Mouse (Mus musculus) heart, adult 18-20 months (tissue): ENCODE data around the gene Nanog. TPM values are rescaled to one million over a fixed set of nuclear protein-coding genes. Genes with fewer than 3 reads are reported as not detected.
"Not testable (repeated sequence)": the region's sequence is repeated elsewhere in the genome, so short reads cannot be mapped to it uniquely, and the experiment has no call there.

Experiments used
- DNase-seq, 2 experiments: peaks; one replicate each; pipeline ENCODE4 v3.0.0; 2021 to 2022; ENCODE audit warnings: mixed read lengths in 1 of 2
- long read RNA-seq, 2 experiments: library from polyadenylated mRNA; stranded (forward); transcript quantifications; one replicate each; pipeline ENCODE4 v2.0.0; 2021
- total RNA-seq, 2 experiments: library from RNA; stranded (reverse); gene quantifications; 2 replicates each; pipeline ENCODE4 v1.2.3; 2021

The Nanog gene
- total RNA-seq, result not detected
- long read RNA-seq, experiment 1, result 0 reads
- long read RNA-seq, experiment 2, result 0 reads

GRCm38 (mm10) chr6:122707036-122707800, at the start of gene Nanog:
Gene Nanog, plus strand, starts transcription at chr6:122707489.
- DNase-seq, result no peak

- DNase-seq, result peak in 1 of 2 experiments; percentile 48
Measured at GRCm38 (mm10) chr6:122657630-122658029, 49.7 kb upstream of the Nanog start.

GRCm38 (mm10) chr6:122659567-122659966, 47.7 kb upstream of the Nanog start:
- no peak for DNase-seq

GRCm38 (mm10) chr6:122660601-122661379, 46.5 kb upstream of the Nanog start:
- DNase-seq, result peak; percentile 21 to 62

GRCm38 (mm10) chr6:122662551-122663264, 44.6 kb upstream of the Nanog start:
- no peak for DNase-seq

- DNase-seq, result no peak
Measured at GRCm38 (mm10) chr6:122663596-122664206, 43.6 kb upstream of the Nanog start.

GRCm38 (mm10) chr6:122665866-122666265, 41.4 kb upstream of the Nanog start:
- DNase-seq, result no peak

- DNase-seq, result no peak
Measured at GRCm38 (mm10) chr6:122667715-122668114, 39.6 kb upstream of the Nanog start.

GRCm38 (mm10) chr6:122668823-122669222, 38.5 kb upstream of the Nanog start:
- no peak for DNase-seq

- peak; percentile 85 to 94 for DNase-seq
Measured at GRCm38 (mm10) chr6:122669406-122670200, 37.7 kb upstream of the Nanog start.

GRCm38 (mm10) chr6:122670201-122670551, 37.1 kb upstream of the Nanog start:
- no peak for DNase-seq

GRCm38 (mm10) chr6:122670841-122671240, 36.4 kb upstream of the Nanog start:
- DNase-seq, result no peak

- DNase-seq, result no peak
Measured at GRCm38 (mm10) chr6:122672746-122673145, 34.5 kb upstream of the Nanog start.

- no peak for DNase-seq
Measured at GRCm38 (mm10) chr6:122682646-122683045, 24.6 kb upstream of the Nanog start.

- DNase-seq, result no peak
Measured at GRCm38 (mm10) chr6:122686709-122687108, 20.6 kb upstream of the Nanog start.

GRCm38 (mm10) chr6:122689411-122690055, 17.8 kb upstream of the Nanog start:
- no peak for DNase-seq

- DNase-seq, result no peak
Measured at GRCm38 (mm10) chr6:122690082-122690481, 17.2 kb upstream of the Nanog start.

GRCm38 (mm10) chr6:122695398-122695797, 11.9 kb upstream of the Nanog start:
- no peak for DNase-seq

- DNase-seq, result not testable (repeated sequence)
Measured at GRCm38 (mm10) chr6:122699628-122700027, 7.7 kb upstream of the Nanog start.

- no peak for DNase-seq
Measured at GRCm38 (mm10) chr6:122701816-122702215, 5.5 kb upstream of the Nanog start.
